Mouse (Mus musculus) megakaryocyte, embryonic 14.5 days (primary cell): ENCODE results near the gene Actr3. TPM values are rescaled to one million over a fixed set of nuclear protein-coding genes. Genes with fewer than 3 reads are reported as not detected.

Experiments
- H3K27me3 ChIP-seq: replicated peaks from 2 replicates; pipeline ENCODE3; 2012; ENCODE audit warnings: inconsistent platforms
- H3K36me3 ChIP-seq: replicated peaks from 2 replicates; pipeline ENCODE3; 2012; ENCODE audit warnings: low read length, inconsistent platforms, mixed read lengths
- H3K4me1 ChIP-seq: 2 replicates; pipeline ENCODE4 v1.6.1; 2012; ENCODE audit warnings: inconsistent platforms
- H3K4me3 ChIP-seq: replicated peaks from 2 replicates; pipeline ENCODE3; 2012; ENCODE audit warnings: moderate library complexity, mild to moderate bottlenecking, inconsistent platforms
- H3K9me3 ChIP-seq: 2 replicates; pipeline ENCODE4 v1.6.1; 2012; ENCODE audit warnings: inconsistent platforms
- FLI1 ChIP-seq: IDR thresholded peaks from 2 replicates; pipeline ENCODE4 v1.6.1; 2012; ENCODE audit warnings: low read length, inconsistent platforms, mixed read lengths
- GATA1 ChIP-seq: IDR thresholded peaks from 3 replicates; pipeline ENCODE4 v1.6.1; 2012; ENCODE audit warnings: mixed read lengths, low read length, inconsistent platforms, borderline replicate concordance
- polyA plus RNA-seq: library from polyadenylated mRNA; stranded (reverse); fragments of >175 nt; gene quantifications from 2 replicates; pipeline ENCODE4 v1.2.3, GENCODE M21; 2012; ENCODE audit warnings: low replicate concordance; ENCODE audit not compliant: insufficient read depth

Gene Actr3
- polyA plus RNA-seq, 1 experiment = 218 TPM

DNA sequence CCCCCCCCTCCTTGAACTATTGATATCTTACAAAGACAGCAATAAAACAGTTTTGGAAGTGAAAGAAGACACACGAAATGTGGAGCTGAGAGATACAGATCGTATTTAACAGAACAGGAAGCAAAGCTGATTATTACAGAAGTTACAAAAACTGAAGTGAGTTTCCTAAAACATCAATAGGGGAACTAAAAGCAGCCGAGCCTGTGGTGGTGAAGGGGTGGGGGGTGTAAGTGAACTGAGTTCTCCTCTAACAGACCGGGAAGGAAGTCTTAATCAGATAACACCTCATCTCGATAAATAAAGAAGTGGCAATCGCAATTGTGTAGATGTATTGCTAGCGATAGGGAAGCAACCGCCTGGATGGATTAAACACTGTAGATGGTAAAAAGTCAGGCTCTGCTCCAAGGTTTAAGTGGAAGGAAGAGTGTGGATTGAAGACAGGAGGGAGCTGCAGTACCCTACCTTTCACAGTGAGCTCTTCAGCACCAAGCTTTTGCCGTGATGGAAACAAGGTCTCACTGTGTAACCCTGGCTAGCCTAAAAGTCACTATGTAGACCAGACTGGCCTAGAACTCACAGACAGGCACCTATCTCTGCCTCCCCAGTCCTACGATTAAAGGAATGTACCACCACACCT, 31.2 kb upstream of the Actr3 start:
- no peaks in the 10 kb centered on the region for H3K9me3 ChIP-seq
- H3K27me3 ChIP-seq = no peaks in the 10 kb centered on the region
- H3K4me1 ChIP-seq = peaks cover 48% of the 10 kb centered on the region
- no peak for TF ChIP-seq GATA1
- no peak for TF ChIP-seq FLI1
- peak overlapping the region; percentile 14 for H3K4me3 ChIP-seq
- no peaks in the 10 kb centered on the region for H3K36me3 ChIP-seq

GRCm38 (mm10) chr1:125464011-125464410, 28.5 kb upstream of the Actr3 start:
- Histone ChIP-seq H3K4me1 (peaks cover 70% of the 10 kb centered on the region), H3K9me3 (no peaks in the 10 kb centered on the region), H3K36me3 (no peaks in the 10 kb centered on the region)

DNA sequence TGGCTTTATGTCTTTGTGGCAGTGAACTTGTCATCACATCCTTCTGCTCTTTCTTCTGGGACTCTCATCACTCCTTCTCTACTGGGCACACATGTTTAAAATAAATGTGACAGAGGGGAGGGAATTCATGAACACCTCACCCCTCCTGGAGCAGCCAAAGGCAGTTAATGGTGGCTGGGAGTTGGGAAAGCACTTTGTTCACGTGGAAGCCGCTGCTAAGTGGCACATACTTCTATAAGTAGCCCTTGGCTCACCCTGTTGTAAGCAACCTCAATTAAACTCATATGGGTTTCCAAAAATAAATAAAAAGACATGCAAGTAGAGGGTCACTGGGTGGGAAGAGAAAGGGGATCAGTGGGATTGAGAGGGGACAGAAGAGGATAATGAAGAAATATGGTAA, 27.8 kb upstream of the Actr3 start:
- Histone ChIP-seq H3K36me3 (no peaks in the 10 kb centered on the region), H3K9me3 (no peaks in the 10 kb centered on the region), H3K4me3 (no peak overlapping the region), H3K4me1 (peaks cover 74% of the 10 kb centered on the region), H3K27me3 (no peaks in the 10 kb centered on the region)
- TF ChIP-seq GATA1 (no peak), FLI1 (no peak)

More at GRCm38 (mm10) chr1:125464011-125464410, 28.5 kb upstream of the Actr3 start:
- TF ChIP-seq GATA1 = no peak
- TF ChIP-seq FLI1 = no peak
- no peak overlapping the region for H3K4me3 ChIP-seq
- no peaks in the 10 kb centered on the region for H3K27me3 ChIP-seq

GRCm38 (mm10) chr1:125462917-125463316, 27.4 kb upstream of the Actr3 start:
- Histone ChIP-seq H3K27me3 (no peaks in the 10 kb centered on the region), H3K4me1 (peaks cover 74% of the 10 kb centered on the region), H3K4me3 (no peak overlapping the region)

DNA sequence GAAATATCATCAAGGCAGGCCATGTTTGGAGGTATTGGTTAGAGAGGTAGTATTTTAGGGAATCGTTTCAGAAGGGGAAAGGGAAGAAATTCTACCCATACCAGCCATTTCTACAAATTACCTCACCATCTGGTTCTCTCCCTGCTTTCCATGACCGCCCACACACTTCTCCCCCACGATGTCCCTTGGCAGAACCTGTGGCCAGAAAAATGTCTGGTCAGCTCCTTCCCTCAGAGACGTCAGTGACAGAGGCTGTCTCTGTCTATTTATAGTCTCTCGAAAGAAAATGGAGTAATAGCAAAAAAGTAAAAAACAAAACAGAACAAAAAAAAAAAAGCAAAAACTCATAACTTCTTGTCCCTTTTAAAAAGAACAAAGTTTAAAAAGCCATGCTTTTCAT, 23.0 kb upstream of the Actr3 start:
- H3K4me3 ChIP-seq = no peak overlapping the region
- TF ChIP-seq FLI1 (no peak), GATA1 (no peak)
- H3K36me3 ChIP-seq = no peaks in the 10 kb centered on the region
- no peaks in the 10 kb centered on the region for H3K9me3 ChIP-seq
- peaks cover 60% of the 10 kb centered on the region for H3K4me1 ChIP-seq
- no peaks in the 10 kb centered on the region for H3K27me3 ChIP-seq

More at GRCm38 (mm10) chr1:125462917-125463316, 27.4 kb upstream of the Actr3 start:
- TF ChIP-seq FLI1 = no peak
- no peak for TF ChIP-seq GATA1
- no peaks in the 10 kb centered on the region for H3K9me3 ChIP-seq
- no peaks in the 10 kb centered on the region for H3K36me3 ChIP-seq

DNA sequence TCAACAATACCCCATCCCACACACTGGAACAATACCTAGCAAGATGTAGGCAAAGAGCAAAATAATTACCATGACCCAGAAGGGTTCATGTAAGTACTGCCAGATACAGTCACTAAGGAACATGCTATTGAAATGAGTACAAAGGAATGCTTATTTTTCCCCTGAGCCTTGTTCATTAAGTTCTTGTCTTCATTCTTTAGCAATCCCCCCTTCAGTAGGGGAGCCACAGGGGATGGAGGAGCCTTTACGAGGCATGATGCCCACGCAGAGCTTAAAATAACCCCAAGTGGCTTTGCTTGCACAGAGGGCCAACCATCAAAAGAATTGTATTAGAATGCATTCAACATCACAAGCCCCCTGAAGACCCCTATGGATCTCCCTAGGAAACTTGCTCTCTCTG, 19.6 kb upstream of the Actr3 start:
- H3K4me3 ChIP-seq = no peak overlapping the region
- H3K27me3 ChIP-seq = no peaks in the 10 kb centered on the region
- TF ChIP-seq FLI1 (no peak), GATA1 (no peak)
- no peaks in the 10 kb centered on the region for H3K36me3 ChIP-seq
- H3K9me3 ChIP-seq = no peaks in the 10 kb centered on the region
- peaks cover 36% of the 10 kb centered on the region for H3K4me1 ChIP-seq

GRCm38 (mm10) chr1:125450282-125451000, 14.9 kb upstream of the Actr3 start:
- Histone ChIP-seq H3K27me3 (no peaks in the 10 kb centered on the region), H3K36me3 (peaks cover 7% of the 10 kb centered on the region), H3K9me3 (peaks cover 6% of the 10 kb centered on the region), H3K4me1 (peaks cover 18% of the 10 kb centered on the region; the same call in 1 of the 2 replicates), H3K4me3 (no peak overlapping the region)
- no peak for TF ChIP-seq GATA1
- TF ChIP-seq FLI1 = no peak

GRCm38 (mm10) chr1:125447926-125448325, 12.4 kb upstream of the Actr3 start:
- Histone ChIP-seq H3K4me3 (no peak overlapping the region), H3K36me3 (peaks cover 7% of the 10 kb centered on the region), H3K27me3 (no peaks in the 10 kb centered on the region), H3K9me3 (peaks cover 6% of the 10 kb centered on the region), H3K4me1 (peaks cover 18% of the 10 kb centered on the region; the same call in 1 of the 2 replicates)
- TF ChIP-seq GATA1 (no peak), FLI1 (no peak)

DNA sequence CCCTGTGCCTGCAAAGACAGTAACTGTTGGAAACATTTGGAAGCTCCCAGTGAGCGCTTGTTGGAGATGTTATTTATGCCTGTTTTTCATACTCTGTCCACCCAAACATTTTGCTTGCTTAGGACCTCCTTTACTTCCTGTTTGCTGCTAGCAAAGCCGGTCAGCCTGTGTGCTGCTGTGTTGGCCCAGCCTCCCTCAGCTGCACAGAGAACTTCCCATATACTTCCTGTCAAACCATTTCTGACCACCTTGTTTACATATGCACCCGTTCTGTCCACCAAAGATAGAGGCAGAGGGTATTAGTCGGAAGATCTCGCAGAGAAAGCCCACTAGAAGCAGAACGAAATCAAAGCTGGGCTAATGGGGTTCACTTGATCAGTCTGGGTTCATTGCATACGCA, 6.2 kb upstream of the Actr3 start:
- H3K4me1 ChIP-seq = peaks cover 58% of the 10 kb centered on the region
- no peaks in the 10 kb centered on the region for H3K27me3 ChIP-seq
- H3K4me3 ChIP-seq = peak overlapping the region; percentile 86
- TF ChIP-seq GATA1 = no peak
- TF ChIP-seq FLI1 = no peak
- H3K36me3 ChIP-seq = no peaks in the 10 kb centered on the region
- no peaks in the 10 kb centered on the region for H3K9me3 ChIP-seq

DNA sequence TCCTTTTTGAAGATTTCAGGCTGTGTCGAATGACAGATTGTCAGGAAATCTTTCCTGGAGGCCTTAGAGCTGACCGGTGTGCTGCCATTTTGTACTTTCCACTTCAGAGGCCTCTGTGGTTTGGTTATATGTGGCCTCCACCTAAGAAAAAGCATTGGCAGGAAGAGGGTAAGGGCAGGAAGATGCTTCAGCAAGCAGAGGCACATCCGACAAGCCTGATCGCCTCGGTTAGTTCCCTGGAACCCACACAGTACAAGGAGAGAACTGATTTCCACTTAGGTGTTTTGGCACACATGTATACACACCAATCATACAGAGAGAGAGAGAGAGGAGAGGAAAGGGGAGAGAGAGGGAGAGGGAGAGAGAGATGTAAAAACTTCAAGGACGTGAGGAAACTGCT, 5.7 kb upstream of the Actr3 start:
- H3K4me1 ChIP-seq = peaks cover 62% of the 10 kb centered on the region
- no peaks in the 10 kb centered on the region for H3K27me3 ChIP-seq
- H3K9me3 ChIP-seq = no peaks in the 10 kb centered on the region
- TF ChIP-seq GATA1 (no peak), FLI1 (no peak)
- no peaks in the 10 kb centered on the region for H3K36me3 ChIP-seq
- peak overlapping the region; percentile 86 for H3K4me3 ChIP-seq
